Mouse (Mus musculus): ENCODE data around the gene Aldh4a1.
A peak's percentile ranks its signal among the peaks of the same experiment; 100 is the strongest.

The Aldh4a1 gene

DNA sequence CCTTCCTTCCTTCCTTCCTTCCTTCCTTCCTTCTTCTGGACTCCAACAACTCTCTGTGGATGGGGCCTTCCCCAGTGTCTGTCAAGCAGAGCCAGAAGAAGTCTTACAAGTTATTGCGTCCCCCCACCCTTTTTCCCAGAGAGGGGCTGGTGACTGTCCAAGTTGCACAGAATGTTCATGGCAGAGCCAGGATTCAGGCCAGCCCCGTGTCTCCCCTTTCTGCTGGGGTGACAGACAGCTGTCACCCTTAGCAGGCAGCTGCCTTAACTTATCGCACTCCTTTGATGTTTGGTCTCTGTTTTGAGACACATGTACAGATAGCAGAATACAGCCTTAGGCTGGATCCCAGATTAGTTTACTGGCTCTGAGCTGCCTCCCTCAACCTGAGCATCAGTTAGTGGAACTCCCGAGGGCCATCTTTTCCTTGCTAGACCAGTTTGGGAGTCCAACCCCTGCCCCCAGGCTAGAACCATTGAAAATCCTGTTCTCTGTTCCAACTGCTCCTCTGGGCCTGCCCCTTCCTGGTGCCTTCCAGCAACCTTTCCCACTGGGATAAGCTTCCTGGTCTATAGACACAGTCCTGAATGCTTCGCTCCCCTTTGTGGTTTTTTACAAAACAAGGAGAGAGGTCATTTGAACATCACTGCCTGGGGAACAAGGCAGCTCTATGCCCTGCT, 33.2 kb upstream of the Aldh4a1 start:
- DNase-seq (ENCODE audit: low read depth, low spot score), result no peak

- DNase-seq (ENCODE audit: low read depth, low spot score), result no peak
Measured at GRCm38 (mm10) chr4:139590446-139590845, 32.2 kb upstream of the Aldh4a1 start.

DNA sequence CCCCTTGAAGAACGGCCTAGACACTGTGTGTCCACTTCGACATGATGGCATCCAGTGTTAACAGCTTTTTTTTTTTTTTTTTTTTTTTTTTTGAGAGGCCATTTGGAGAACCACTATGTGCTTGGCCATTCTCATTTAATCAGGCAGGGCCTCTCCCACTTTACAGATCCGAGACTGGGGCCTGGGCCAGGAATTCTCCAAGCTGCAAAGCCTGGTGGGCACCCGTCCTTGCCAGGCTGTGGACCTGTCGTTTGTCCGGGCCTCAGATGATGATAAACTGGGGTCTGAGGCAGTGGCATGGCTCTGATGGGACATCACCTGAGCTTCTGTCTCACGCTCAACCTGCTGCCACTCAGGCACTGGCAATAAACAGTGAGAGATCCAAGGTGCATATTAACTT, 29.8 kb upstream of the Aldh4a1 start:
- DNase-seq (ENCODE audit: low read depth, low spot score), result no peak

DNA sequence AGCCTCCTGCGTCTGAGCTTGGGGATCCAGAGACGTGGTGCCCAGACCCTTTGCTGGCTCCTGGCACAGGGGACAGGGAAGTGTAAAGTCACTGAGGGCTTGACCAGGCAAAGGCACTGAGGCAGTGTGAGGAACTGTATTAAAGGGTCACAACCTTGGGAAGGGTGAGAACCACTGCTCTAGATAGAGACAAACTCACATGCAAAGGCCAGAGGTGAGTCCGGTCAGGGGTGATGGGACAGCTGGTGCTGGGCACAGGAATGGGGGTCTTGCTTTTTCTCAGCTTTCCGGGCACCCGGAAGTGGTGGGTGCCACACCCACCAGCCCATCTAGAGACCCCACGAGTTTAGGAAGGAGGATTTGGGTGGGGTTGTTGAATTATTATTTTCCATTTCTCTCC, 29.3 kb upstream of the Aldh4a1 start:
- no peak for DNase-seq (ENCODE audit: low read depth, low spot score)

GRCm38 (mm10) chr4:139594062-139594461, 28.6 kb upstream of the Aldh4a1 start:
- no peak for DNase-seq (ENCODE audit: low read depth, low spot score)

- DNase-seq (ENCODE audit: low read depth, low spot score), result no peak
Measured at GRCm38 (mm10) chr4:139596715-139597114, 26.0 kb upstream of the Aldh4a1 start.

GRCm38 (mm10) chr4:139597286-139598284, 25.1 kb upstream of the Aldh4a1 start:
- DNase-seq (ENCODE audit: low read depth, low spot score), result no peak

DNA sequence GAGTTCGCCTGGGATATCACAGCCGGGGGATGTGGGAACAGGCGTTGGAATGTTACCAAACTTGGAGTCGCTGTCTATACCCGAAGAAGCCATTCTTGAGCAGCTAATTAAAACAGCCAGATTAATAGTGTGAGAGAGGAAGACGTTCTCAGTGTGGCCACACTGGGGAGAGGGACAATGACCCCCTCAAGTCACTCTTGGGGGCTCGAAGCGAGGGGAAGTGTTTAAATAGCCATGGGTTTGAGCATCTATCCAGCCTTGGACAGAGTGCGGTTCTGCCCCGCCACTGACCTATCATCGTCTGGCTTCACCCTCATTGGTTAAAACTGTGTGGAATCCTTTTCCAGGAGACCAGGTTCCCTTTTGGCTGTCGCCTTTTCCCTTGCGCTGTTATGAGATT, 24.3 kb upstream of the Aldh4a1 start:
- DNase-seq (ENCODE audit: low read depth, low spot score), result no peak

GRCm38 (mm10) chr4:139598950-139599518, 23.6 kb upstream of the Aldh4a1 start:
- DNase-seq (ENCODE audit: low read depth, low spot score), result peak; percentile 56

DNA sequence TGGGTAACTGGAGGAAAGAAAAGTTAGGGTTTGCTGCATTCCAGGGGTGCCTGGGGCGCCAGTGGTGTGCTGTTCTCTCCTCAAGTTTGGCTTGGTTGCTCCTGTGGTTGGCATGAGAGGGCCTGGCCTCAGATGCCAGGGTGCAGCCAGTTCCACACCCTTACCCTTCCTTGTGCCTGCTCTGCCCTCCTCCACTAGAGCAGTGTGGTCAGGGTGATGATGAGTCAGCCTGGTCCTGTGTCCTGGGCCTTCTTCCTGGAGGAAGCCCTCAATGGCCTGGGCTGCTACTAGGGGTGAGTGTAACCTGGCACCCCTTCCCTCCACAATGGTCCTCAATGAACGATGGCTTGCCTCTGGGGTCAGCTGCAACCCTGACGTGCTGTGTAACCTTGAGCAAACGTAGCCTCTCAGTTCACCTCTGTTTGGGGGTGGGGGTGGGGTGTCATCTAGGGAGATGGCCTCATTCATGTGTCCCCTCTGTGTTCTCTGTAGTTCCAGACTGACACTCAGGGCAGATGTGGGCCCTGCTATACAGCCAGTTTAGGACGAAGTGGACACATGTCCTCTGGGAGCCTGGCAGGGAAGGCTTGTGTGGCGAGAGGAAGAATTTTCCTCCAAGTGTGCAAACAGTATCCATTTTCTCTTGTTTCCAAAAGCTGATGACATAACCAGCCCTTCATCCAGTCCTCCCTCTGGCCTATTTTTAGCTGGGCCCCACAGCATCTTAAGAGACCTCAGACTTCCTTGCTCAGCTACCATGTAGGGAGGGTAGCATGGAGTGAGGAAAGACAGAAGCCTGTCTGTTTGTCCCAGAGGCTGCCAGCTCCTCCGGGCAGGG, 20.9 kb upstream of the Aldh4a1 start:
- no peak for DNase-seq (ENCODE audit: low read depth, low spot score)

GRCm38 (mm10) chr4:139602357-139603244, 20.1 kb upstream of the Aldh4a1 start, which contains the start of gene Gm21969:
Gm21969 (plus strand) TSS chr4:139603186.
- DNase-seq (ENCODE audit: low read depth, low spot score), result no peak

DNA sequence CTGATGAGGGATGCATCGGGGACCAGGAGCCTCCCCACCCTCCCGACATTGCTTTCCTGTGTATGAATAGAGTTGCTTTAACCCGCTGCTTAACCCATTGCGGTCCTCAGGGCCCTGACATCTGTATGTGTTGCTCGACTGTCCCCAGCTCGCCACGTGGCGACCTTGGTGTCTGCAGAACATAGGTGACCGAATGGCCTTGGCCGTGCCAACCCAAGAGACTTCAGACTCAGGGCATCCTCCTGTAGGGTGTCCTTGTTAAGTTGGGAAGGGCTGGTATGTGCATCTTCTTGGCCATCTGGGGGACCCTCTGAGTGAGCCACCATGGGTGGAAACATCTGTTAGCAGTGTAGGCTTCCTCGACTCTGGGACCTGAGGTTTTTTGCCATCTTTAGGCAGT, 17.4 kb upstream of the Aldh4a1 start:
- DNase-seq (ENCODE audit: low read depth, low spot score), result no peak

- no peak for DNase-seq (ENCODE audit: low read depth, low spot score)
Measured at GRCm38 (mm10) chr4:139606732-139607131, 15.9 kb upstream of the Aldh4a1 start.

GRCm38 (mm10) chr4:139608975-139609374, 13.7 kb upstream of the Aldh4a1 start:
- no peak for DNase-seq (ENCODE audit: low read depth, low spot score)

GRCm38 (mm10) chr4:139610954-139611353, 11.7 kb upstream of the Aldh4a1 start:
- no peak for DNase-seq (ENCODE audit: low read depth, low spot score)

GRCm38 (mm10) chr4:139611542-139611953, 11.1 kb upstream of the Aldh4a1 start:
- DNase-seq (ENCODE audit: low read depth, low spot score), result peak; percentile 52

GRCm38 (mm10) chr4:139614524-139615260, 8.0 kb upstream of the Aldh4a1 start:
- DNase-seq (ENCODE audit: low read depth, low spot score), result no peak

GRCm38 (mm10) chr4:139616276-139617000, 6.2 kb upstream of the Aldh4a1 start:
- no peak for DNase-seq (ENCODE audit: low read depth, low spot score)

- DNase-seq (ENCODE audit: low read depth, low spot score), result no peak
Measured at GRCm38 (mm10) chr4:139617001-139617364, 5.7 kb upstream of the Aldh4a1 start.

All from retina, adult 2 months (tissue).